Mouse (Mus musculus): ENCODE data around the gene Rgs11.

DNA sequence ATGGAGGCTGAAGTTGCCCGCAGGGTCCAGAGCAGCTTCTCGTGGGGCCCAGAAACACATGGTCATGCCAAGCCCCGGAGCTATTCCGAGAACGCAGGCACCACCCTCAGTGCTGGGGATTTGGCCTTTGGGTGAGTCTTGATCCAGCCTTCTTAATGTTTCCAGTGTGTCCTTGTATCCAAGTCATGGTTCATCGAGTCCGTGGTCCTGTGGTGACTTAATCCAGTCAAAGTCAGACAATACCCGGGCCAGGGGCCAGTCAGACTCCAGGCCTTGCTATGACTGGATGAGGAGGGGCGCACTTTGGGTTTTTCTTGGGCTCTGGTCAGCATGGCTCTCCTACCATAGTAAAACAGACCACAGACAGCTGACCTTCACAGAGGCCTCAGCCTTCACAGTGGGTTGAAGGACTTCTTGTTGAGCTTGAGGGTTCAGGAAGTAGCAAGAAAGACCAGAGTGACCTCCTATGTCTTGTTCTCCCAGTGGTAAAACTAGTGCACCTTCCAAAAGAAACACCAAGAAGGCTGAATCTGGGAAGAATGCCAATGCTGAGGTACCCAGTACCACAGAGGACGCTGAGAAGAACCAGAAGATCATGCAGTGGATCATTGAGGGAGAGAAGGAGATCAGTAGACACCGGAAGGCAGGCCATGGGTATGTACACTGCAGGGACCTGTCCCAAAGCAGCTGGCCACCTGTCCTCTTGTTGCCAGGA is 14.5 kb upstream of the Rgs11 start:
- TF ChIP-seq CTCF (IDR thresholded peaks at IDR 0.05; ENCODE audit: borderline replicate concordance, control insufficient read depth, extremely low read depth, insufficient read depth, low read length, poor library complexity), result no peak
- no peak for TF ChIP-seq POLR2A (IDR thresholded peaks at IDR 0.05; ENCODE audit: control insufficient read depth, extremely low read depth, insufficient read depth, low read length, poor library complexity)

Data from thymus, adult 2 months (tissue).